Mouse (Mus musculus): ENCODE measurements at regions not wholly inside any gene's neighbourhood (a gene's known extent, or its start where the extent isn't known, plus 50 kb on each side); places are given as distances from the start of the nearest gene placed in this dataset.

DNA sequence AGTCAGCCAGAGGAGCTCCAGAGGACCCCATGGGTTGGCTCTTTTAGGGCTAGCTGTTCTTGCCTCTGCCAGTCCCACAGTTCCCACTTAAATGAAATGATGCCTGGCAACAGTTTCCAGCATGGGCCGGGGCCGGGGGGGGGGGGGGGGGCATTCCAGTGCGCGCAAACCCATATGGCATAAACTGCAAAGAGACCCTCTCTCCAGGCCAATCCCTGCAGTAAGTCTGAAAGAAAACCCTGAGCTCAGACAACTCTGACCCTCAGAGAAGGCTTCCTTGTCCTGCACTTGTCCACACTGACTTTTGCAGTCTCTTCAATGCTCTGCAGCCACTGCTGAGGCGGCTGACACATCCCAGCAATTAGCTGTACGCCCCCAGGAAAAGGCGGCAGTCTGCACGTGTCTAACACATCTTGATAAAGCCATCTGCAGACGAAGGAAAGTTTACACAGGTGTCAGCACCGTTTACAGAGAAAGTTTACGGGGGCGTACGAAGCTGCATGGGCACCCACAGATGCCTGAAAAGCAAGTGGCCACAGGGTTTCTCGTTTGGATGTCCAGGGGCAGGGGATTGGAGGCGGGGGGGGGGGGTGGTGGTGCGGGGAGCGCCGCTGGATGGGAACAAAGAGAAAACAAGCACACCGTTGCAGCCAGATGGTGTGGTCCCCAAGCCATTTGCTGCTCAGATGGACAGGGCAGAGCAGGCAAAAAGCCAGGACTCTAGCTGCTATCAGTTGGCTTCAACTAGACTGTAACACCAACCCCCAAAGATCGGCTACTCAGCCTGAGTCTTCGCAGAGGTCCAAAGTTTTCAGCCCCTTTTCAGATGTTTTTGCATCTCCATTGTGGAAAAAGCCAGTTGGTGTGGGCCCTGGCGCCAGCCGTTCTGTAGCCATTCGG is 244.0 kb upstream of the Hs6st1 start:
- H3K36me3 ChIP-seq (ENCODE audit: control insufficient read depth, insufficient read depth) = no peaks in the 10 kb centered on the region
- no peak overlapping the region for H3K4me3 ChIP-seq (ENCODE audit: insufficient read depth, poor library complexity, severe bottlenecking)
- no peaks in the 10 kb centered on the region for H3K27me3 ChIP-seq (ENCODE audit: control insufficient read depth, insufficient read depth, insufficient read length)
- no peaks in the 10 kb centered on the region for H3K79me2 ChIP-seq (ENCODE audit: control insufficient read depth, insufficient read depth)
- TF ChIP-seq FOSL1 (IDR thresholded peaks at IDR 0.05; ENCODE audit: insufficient read depth, low read length, poor library complexity, severe bottlenecking) (no peak), USF1 (IDR thresholded peaks at IDR 0.05; ENCODE audit: low read depth) (no peak), MAX (IDR thresholded peaks at IDR 0.05) (no peak), CTCF (IDR thresholded peaks at IDR 0.05; ENCODE audit: control insufficient read depth, insufficient read depth, insufficient read length) (no peak), CEBPB (IDR thresholded peaks at IDR 0.05; ENCODE audit: low read depth) (no peak), MYOG (IDR thresholded peaks at IDR 0.05; ENCODE audit: control insufficient read depth, extremely low read depth, insufficient read length) (no peak), MYOD1 (IDR thresholded peaks at IDR 0.05; ENCODE audit: control insufficient read depth, insufficient read length, low read depth) (no peak)
- H3ac ChIP-seq (ENCODE audit: control insufficient read depth, insufficient read length, low read depth) = no peak overlapping the region
- no peaks in the 10 kb centered on the region for H3K79me3 ChIP-seq (ENCODE audit: low read depth)

DNA sequence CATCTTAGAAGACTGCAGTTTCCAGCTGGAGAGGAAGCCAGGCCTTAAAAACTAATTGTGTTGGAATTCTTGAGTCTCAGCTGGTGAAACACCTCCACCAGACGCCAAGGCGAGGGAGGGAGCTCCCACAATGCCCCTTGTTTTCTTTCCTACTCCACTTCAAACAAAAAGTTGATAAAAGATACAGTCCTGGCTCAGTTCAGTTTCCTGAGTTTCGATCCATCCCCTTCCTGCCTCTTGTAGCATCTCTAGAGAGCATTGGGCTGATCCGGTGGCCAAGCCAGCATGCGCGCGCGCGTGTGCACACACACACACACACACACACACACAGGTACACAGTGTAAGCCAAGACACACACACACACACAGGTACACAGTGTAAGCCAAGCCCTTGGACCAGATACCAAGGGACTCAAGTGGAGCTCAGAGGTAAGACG is 242.7 kb upstream of the Hs6st1 start:
- H3K27me3 ChIP-seq (ENCODE audit: control insufficient read depth, insufficient read depth, insufficient read length) = no peaks in the 10 kb centered on the region
- H3K4me3 ChIP-seq (ENCODE audit: insufficient read depth, poor library complexity, severe bottlenecking) = no peak overlapping the region
- no peak overlapping the region for H3ac ChIP-seq (ENCODE audit: control insufficient read depth, insufficient read length, low read depth)
- no peaks in the 10 kb centered on the region for H3K79me3 ChIP-seq (ENCODE audit: low read depth)
- no peaks in the 10 kb centered on the region for H3K79me2 ChIP-seq (ENCODE audit: control insufficient read depth, insufficient read depth)
- H3K36me3 ChIP-seq (ENCODE audit: control insufficient read depth, insufficient read depth) = no peaks in the 10 kb centered on the region
- TF ChIP-seq FOSL1 (IDR thresholded peaks at IDR 0.05; ENCODE audit: insufficient read depth, low read length, poor library complexity, severe bottlenecking) (no peak), MAX (IDR thresholded peaks at IDR 0.05) (no peak), CEBPB (IDR thresholded peaks at IDR 0.05; ENCODE audit: low read depth) (no peak), MYOG (IDR thresholded peaks at IDR 0.05; ENCODE audit: control insufficient read depth, extremely low read depth, insufficient read length) (no peak)

DNA sequence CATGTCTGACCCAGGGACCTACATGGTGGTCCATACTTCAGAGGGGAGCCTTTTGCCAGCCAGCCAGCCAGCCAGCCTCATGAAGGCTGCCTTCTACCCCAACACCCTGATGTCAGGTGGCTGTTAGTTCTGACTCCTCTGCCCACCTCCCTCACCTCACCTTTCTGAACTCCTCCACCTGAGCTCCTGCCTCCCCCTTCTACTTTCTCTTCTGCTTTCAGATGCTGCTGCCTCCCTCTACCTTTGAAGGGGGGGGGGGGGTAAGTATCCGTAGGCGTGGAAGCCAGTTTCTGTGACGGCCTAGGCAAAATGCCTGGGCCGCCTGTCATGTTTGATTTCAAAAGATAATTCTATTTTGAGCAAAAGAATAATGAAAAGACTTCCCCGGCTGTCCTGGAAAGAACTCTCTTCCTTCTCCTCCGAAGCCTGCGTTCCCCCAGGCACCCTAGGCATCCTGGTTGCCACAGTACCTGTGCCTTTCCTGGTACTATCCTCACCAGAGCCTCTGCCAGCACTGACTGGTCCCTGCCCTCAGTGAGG is 241.6 kb upstream of the Hs6st1 start:
- Histone ChIP-seq H3K36me3 (ENCODE audit: control insufficient read depth, insufficient read depth) (no peaks in the 10 kb centered on the region), H3K79me3 (ENCODE audit: low read depth) (no peaks in the 10 kb centered on the region), H3K4me3 (ENCODE audit: insufficient read depth, poor library complexity, severe bottlenecking) (no peak overlapping the region), H3ac (ENCODE audit: control insufficient read depth, insufficient read length, low read depth) (no peak overlapping the region), H3K79me2 (ENCODE audit: control insufficient read depth, insufficient read depth) (no peaks in the 10 kb centered on the region), H3K27me3 (ENCODE audit: control insufficient read depth, insufficient read depth, insufficient read length) (no peaks in the 10 kb centered on the region)
- no peak for TF ChIP-seq MYOG (IDR thresholded peaks at IDR 0.05; ENCODE audit: control insufficient read depth, extremely low read depth, insufficient read length)
- no peak for TF ChIP-seq FOSL1 (IDR thresholded peaks at IDR 0.05; ENCODE audit: insufficient read depth, low read length, poor library complexity, severe bottlenecking)
- TF ChIP-seq MYOD1 (IDR thresholded peaks at IDR 0.05; ENCODE audit: control insufficient read depth, insufficient read length, low read depth) = no peak
- TF ChIP-seq USF1 (IDR thresholded peaks at IDR 0.05; ENCODE audit: low read depth) = no peak
- no peak for TF ChIP-seq CEBPB (IDR thresholded peaks at IDR 0.05; ENCODE audit: low read depth)
- no peak for TF ChIP-seq MAX (IDR thresholded peaks at IDR 0.05)
- TF ChIP-seq CTCF (IDR thresholded peaks at IDR 0.05; ENCODE audit: control insufficient read depth, insufficient read depth, insufficient read length) = no peak

DNA sequence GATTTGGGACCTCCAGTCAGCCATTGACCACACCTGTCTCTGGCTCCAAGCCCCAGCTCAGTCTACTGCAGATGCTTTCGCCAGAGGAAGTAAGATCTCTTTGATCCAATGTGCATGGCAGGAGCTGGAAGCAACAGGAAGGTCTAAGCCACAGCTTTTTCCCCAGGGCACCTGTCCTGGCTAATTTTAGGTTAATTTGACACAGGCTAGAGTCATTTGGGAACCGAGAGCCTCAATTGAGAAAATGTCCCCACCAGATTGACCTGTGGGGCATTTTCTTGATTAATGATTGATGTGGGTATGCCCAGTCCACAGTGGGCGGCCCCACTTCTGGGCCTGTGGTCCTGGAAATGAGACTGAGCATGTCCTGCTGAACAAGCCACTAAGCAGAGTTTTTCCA is 240.7 kb upstream of the Hs6st1 start:
- H3ac ChIP-seq (ENCODE audit: control insufficient read depth, insufficient read length, low read depth) = no peak overlapping the region
- H3K79me2 ChIP-seq (ENCODE audit: control insufficient read depth, insufficient read depth) = no peaks in the 10 kb centered on the region
- no peaks in the 10 kb centered on the region for H3K79me3 ChIP-seq (ENCODE audit: low read depth)
- H3K4me3 ChIP-seq (ENCODE audit: insufficient read depth, poor library complexity, severe bottlenecking) = no peak overlapping the region
- no peaks in the 10 kb centered on the region for H3K36me3 ChIP-seq (ENCODE audit: control insufficient read depth, insufficient read depth)
- H3K27me3 ChIP-seq (ENCODE audit: control insufficient read depth, insufficient read depth, insufficient read length) = no peaks in the 10 kb centered on the region
- TF ChIP-seq CEBPB (IDR thresholded peaks at IDR 0.05; ENCODE audit: low read depth) (no peak), FOSL1 (IDR thresholded peaks at IDR 0.05; ENCODE audit: insufficient read depth, low read length, poor library complexity, severe bottlenecking) (no peak), MYOD1 (IDR thresholded peaks at IDR 0.05; ENCODE audit: control insufficient read depth, insufficient read length, low read depth) (no peak), USF1 (IDR thresholded peaks at IDR 0.05; ENCODE audit: low read depth) (no peak), CTCF (IDR thresholded peaks at IDR 0.05; ENCODE audit: control insufficient read depth, insufficient read depth, insufficient read length) (no peak), MAX (IDR thresholded peaks at IDR 0.05) (no peak), MYOG (IDR thresholded peaks at IDR 0.05; ENCODE audit: control insufficient read depth, extremely low read depth, insufficient read length) (no peak)

DNA sequence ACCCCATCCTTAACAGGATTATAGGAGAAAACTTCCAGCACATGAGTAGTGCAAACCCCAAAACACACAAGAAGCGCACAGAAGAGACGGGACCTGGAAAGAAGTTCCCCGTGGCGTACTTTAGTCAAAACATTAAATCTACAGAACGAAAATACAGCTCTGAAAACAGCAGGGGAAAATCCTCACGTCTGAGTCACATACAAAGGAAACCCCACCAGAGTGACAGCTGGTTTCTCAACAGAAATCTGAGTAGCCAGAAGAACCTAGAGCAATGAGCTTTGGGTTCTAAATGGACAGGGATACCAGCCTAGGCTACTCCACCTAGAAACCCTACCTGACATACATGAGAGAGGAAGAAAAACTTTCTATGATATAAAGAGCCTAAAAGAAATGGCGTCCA is 234.0 kb upstream of the Hs6st1 start:
- Histone ChIP-seq H3K4me3 (ENCODE audit: insufficient read depth, poor library complexity, severe bottlenecking) (no peak overlapping the region), H3ac (ENCODE audit: control insufficient read depth, insufficient read length, low read depth) (no peak overlapping the region), H3K36me3 (ENCODE audit: control insufficient read depth, insufficient read depth) (no peaks in the 10 kb centered on the region), H3K79me3 (ENCODE audit: low read depth) (no peaks in the 10 kb centered on the region), H3K79me2 (ENCODE audit: control insufficient read depth, insufficient read depth) (no peaks in the 10 kb centered on the region), H3K27me3 (ENCODE audit: control insufficient read depth, insufficient read depth, insufficient read length) (no peaks in the 10 kb centered on the region)
- TF ChIP-seq MYOG (IDR thresholded peaks at IDR 0.05; ENCODE audit: control insufficient read depth, extremely low read depth, insufficient read length) (no peak), CEBPB (IDR thresholded peaks at IDR 0.05; ENCODE audit: low read depth) (no peak), FOSL1 (IDR thresholded peaks at IDR 0.05; ENCODE audit: insufficient read depth, low read length, poor library complexity, severe bottlenecking) (no peak), CTCF (IDR thresholded peaks at IDR 0.05; ENCODE audit: control insufficient read depth, insufficient read depth, insufficient read length) (no peak), MAX (IDR thresholded peaks at IDR 0.05) (no peak), USF1 (IDR thresholded peaks at IDR 0.05; ENCODE audit: low read depth) (no peak), MYOD1 (IDR thresholded peaks at IDR 0.05; ENCODE audit: control insufficient read depth, insufficient read length, low read depth) (no peak)

Data from C2C12 (cell line).